Mouse (Mus musculus) urinary bladder, postnatal 10 days (tissue): Measurements from ENCODE around the gene Usp19.

Source experiments
- DNase-seq: peaks from one replicate; pipeline ENCODE4 v3.0.0; 2022; ENCODE audit warnings: low spot score

Usp19 gene

GRCm38 (mm10) chr9:108499231-108499630 is 8.8 kb downstream of the Usp19 start:
- no peak for DNase-seq

- DNase-seq = no peak
These were observed 9.5 kb downstream of the Usp19 start for GRCm38 (mm10) chr9:108499943-108500342.

GRCm38 (mm10) chr9:108506901-108507300 is 16.5 kb downstream of the Usp19 start:
- DNase-seq = no peak

GRCm38 (mm10) chr9:108507619-108508434 is 17.4 kb downstream of the Usp19 start, which contains the start of gene Qars:
Gene Qars, plus strand, starts transcription at chr9:108507706.
- peak; percentile 65 for DNase-seq

GRCm38 (mm10) chr9:108508776-108509175 is 18.4 kb downstream of the Usp19 start:
- DNase-seq = no peak

- peak; percentile 83 for DNase-seq
These were observed 26.2 kb downstream of the Usp19 start, which contains the start of gene Qrich1 for GRCm38 (mm10) chr9:108516380-108517251. Gene Qrich1, plus strand, starts transcription at chr9:108516806.

- DNase-seq = no peak
These were observed 27.0 kb downstream of the Usp19 start for GRCm38 (mm10) chr9:108517253-108517930.

GRCm38 (mm10) chr9:108517931-108518332 is 27.5 kb downstream of the Usp19 start:
- DNase-seq = no peak

GRCm38 (mm10) chr9:108521604-108522003 is 31.2 kb downstream of the Usp19 start:
- no peak for DNase-seq

- no peak for DNase-seq
These were observed 32.9 kb downstream of the Usp19 start for GRCm38 (mm10) chr9:108523341-108523740.

- DNase-seq = no peak
These were observed 35.0 kb downstream of the Usp19 start for GRCm38 (mm10) chr9:108525400-108525799.

- no peak for DNase-seq
These were observed 40.6 kb downstream of the Usp19 start for GRCm38 (mm10) chr9:108530954-108531353.

GRCm38 (mm10) chr9:108531496-108531895 is 41.1 kb downstream of the Usp19 start:
- no peak for DNase-seq

- no peak for DNase-seq
These were observed 50.4 kb downstream of the Usp19 start for GRCm38 (mm10) chr9:108540846-108541245.

- no peak for DNase-seq
These were observed 55.6 kb downstream of the Usp19 start for GRCm38 (mm10) chr9:108545986-108546385.

- no peak for DNase-seq
These were observed 56.5 kb downstream of the Usp19 start for GRCm38 (mm10) chr9:108546875-108547274.
